Mouse (Mus musculus) MEL (cell line): ENCODE results near the gene Gm49378. TPM values are rescaled to one million over a fixed set of nuclear protein-coding genes. Genes with fewer than 3 reads are reported as not detected.

ENCODE experiments used
- DNase-seq: peaks from one replicate; pipeline ENCODE4 v3.0.0; 2011; ENCODE audit warnings: low read depth, low spot score
- H3K27ac ChIP-seq: 2 replicates; pipeline ENCODE4 v1.5.1; 2012; ENCODE audit warnings: low read depth, mild to moderate bottlenecking, control low read depth, low read length, moderate library complexity; ENCODE audit not compliant: control insufficient read depth
- H3K27me3 ChIP-seq, 2 experiments: fragments of 150-350 bp in 1 of 2; sonication (generic) in 1 of 2; 2 replicates each; pipeline ENCODE4 v1.6.1; 2012; ENCODE audit warnings: low read length in 2 of 2, mild to moderate bottlenecking in 2 of 2, improper control_type of control experiment in 1 of 2, moderate library complexity in 1 of 2; ENCODE audit not compliant: insufficient read depth in 2 of 2, control insufficient read depth in 1 of 2
- H3K36me3 ChIP-seq, 2 experiments: 2 replicates each; pipeline ENCODE4 v1.6.1; 2012 to 2014; ENCODE audit warnings: low read length in 2 of 2, improper control_type of control experiment in 1 of 2, inconsistent platforms in 1 of 2, mild to moderate bottlenecking in 1 of 2; ENCODE audit not compliant: insufficient read depth in 2 of 2, control insufficient read depth in 1 of 2
- H3K4me1 ChIP-seq, 2 experiments: fragments of 150-350 bp in 1 of 2; sonication (generic) in 1 of 2; 2 replicates each; pipeline ENCODE4 v1.6.1; 2012; ENCODE audit warnings: low read length in 2 of 2, improper control_type of control experiment in 1 of 2, mild to moderate bottlenecking in 1 of 2; ENCODE audit not compliant: insufficient read depth in 2 of 2, control insufficient read depth in 1 of 2
- H3K4me3 ChIP-seq, 2 experiments: fragments of 150-350 bp in 1 of 2; sonication (generic) in 1 of 2; 2 replicates each; pipeline ENCODE4 v1.5.1; 2012; ENCODE audit warnings: low read depth in 2 of 2, low read length in 2 of 2, mild to moderate bottlenecking in 2 of 2, moderate library complexity in 2 of 2, control low read depth in 1 of 2, improper control_type of control experiment in 1 of 2; ENCODE audit not compliant: control insufficient read depth in 1 of 2, insufficient read depth in 1 of 2
- H3K79me2 ChIP-seq: 2 replicates; pipeline ENCODE4 v1.6.1; 2012; ENCODE audit warnings: mild to moderate bottlenecking, low read length, moderate library complexity; ENCODE audit not compliant: control insufficient read depth, poor library complexity, insufficient read depth
- H3K9ac ChIP-seq: 2 replicates; pipeline ENCODE4 v1.6.1; 2012; ENCODE audit warnings: low read depth, mild to moderate bottlenecking, control low read depth, low read length, moderate library complexity; ENCODE audit not compliant: control insufficient read depth, poor library complexity, severe bottlenecking
- H3K9me3 ChIP-seq: fragments of 150-350 bp; sonication (generic); replicated peaks from 2 replicates; pipeline ENCODE4 v1.6.1; 2012; ENCODE audit warnings: mild to moderate bottlenecking, low read length, improper control_type of control experiment, moderate library complexity; ENCODE audit not compliant: insufficient read depth
- BHLHE40 ChIP-seq: IDR thresholded peaks from 2 replicates; pipeline ENCODE4 v1.6.1; 2012; ENCODE audit warnings: low read depth, mild to moderate bottlenecking, inconsistent platforms, low read length, improper control_type of control experiment, borderline replicate concordance
- CHD2 ChIP-seq: IDR thresholded peaks from 2 replicates; pipeline ENCODE4 v1.6.1; 2011; ENCODE audit warnings: low read length, improper control_type of control experiment
- CTCF ChIP-seq, 3 experiments: IDR thresholded peaks in 2 of 3; conservative IDR thresholded peaks in 1 of 3; 2 replicates each; pipeline ENCODE4 v1.5.1; 2011 to 2012; ENCODE audit warnings: low read length in 3 of 3, low read depth in 2 of 3, mild to moderate bottlenecking in 2 of 3, improper control_type of control experiment in 1 of 3, inconsistent platforms in 1 of 3, mixed read lengths in 1 of 3, moderate library complexity in 1 of 3; ENCODE audit not compliant: control insufficient read depth in 1 of 3, insufficient read depth in 1 of 3, poor library complexity in 1 of 3, severe bottlenecking in 1 of 3
- ELF1 ChIP-seq: IDR thresholded peaks from 2 replicates; pipeline ENCODE4 v1.6.1; 2014; ENCODE audit warnings: low read depth, mild to moderate bottlenecking, inconsistent platforms, low read length, improper control_type of control experiment, moderate library complexity
- HCFC1 ChIP-seq: IDR thresholded peaks from 2 replicates; pipeline ENCODE4 v1.6.1; 2012; ENCODE audit warnings: low read depth, mild to moderate bottlenecking, inconsistent platforms, low read length, improper control_type of control experiment, moderate library complexity
- MAX ChIP-seq: IDR thresholded peaks from 2 replicates; pipeline ENCODE4 v1.6.1; 2011; ENCODE audit warnings: low read length, improper control_type of control experiment
- NELFE ChIP-seq: IDR thresholded peaks from 2 replicates; pipeline ENCODE4 v1.6.1; 2011; ENCODE audit warnings: low read depth, low read length, improper control_type of control experiment
- NRF1 ChIP-seq: IDR thresholded peaks from 2 replicates; pipeline ENCODE4 v1.6.1; 2014; ENCODE audit warnings: low read depth, mild to moderate bottlenecking, inconsistent platforms, low read length, improper control_type of control experiment, moderate library complexity; ENCODE audit not compliant: poor library complexity, insufficient read depth, severe bottlenecking
- POLR2AphosphoS5 ChIP-seq: IDR thresholded peaks from 2 replicates; pipeline ENCODE4 v1.6.1; 2012; ENCODE audit warnings: low read depth, borderline replicate concordance, mild to moderate bottlenecking, inconsistent platforms, low read length, moderate library complexity, mixed read lengths
- RAD21 ChIP-seq: IDR thresholded peaks from 2 replicates; pipeline ENCODE4 v1.6.1; 2011; ENCODE audit warnings: mild to moderate bottlenecking, low read depth, low read length, improper control_type of control experiment
- RCOR1 ChIP-seq: IDR thresholded peaks from 2 replicates; pipeline ENCODE4 v1.6.1; 2012; ENCODE audit warnings: low read depth, mild to moderate bottlenecking, inconsistent platforms, low read length, improper control_type of control experiment
- UBTF ChIP-seq: IDR thresholded peaks from 2 replicates; pipeline ENCODE4 v1.6.1; 2012; ENCODE audit warnings: low read depth, mild to moderate bottlenecking, inconsistent platforms, low read length, improper control_type of control experiment, moderate library complexity, borderline replicate concordance; ENCODE audit not compliant: insufficient read depth
- USF2 ChIP-seq, 2 experiments: IDR thresholded peaks; 2 replicates each; pipeline ENCODE4 v1.6.1; 2011 to 2012; ENCODE audit warnings: improper control_type of control experiment in 2 of 2, low read length in 2 of 2, borderline replicate concordance in 1 of 2, inconsistent platforms in 1 of 2, low read depth in 1 of 2, mild to moderate bottlenecking in 1 of 2; ENCODE audit not compliant: insufficient read depth in 1 of 2
- polyA plus RNA-seq, 2 experiments: library from polyadenylated mRNA; stranded (reverse) in 1 of 2; unstranded in 1 of 2; fragments of >175 nt in 1 of 2; fragments of >200 nt in 1 of 2; gene quantifications; 2 replicates each; pipeline versions ENCODE4 v1.2.1 to v1.2.4; 2012; ENCODE audit warnings: low replicate concordance in 2 of 2, low read depth in 1 of 2; ENCODE audit not compliant: insufficient read length in 2 of 2, insufficient read depth in 1 of 2, missing spikeins in 1 of 2
- total RNA-seq: library from RNA; depleted of rRNA; stranded (reverse); fragments of 300-350 nt; gene quantifications from 2 replicates; pipeline ENCODE4 v1.2.3, GENCODE M21; 2012; rRNA removed

The Gm49378 gene
- total RNA-seq (not detected in 2 replicates), polyA plus RNA-seq (1 to 10 TPM in 1 of 2 experiments, not detected in 1; 4.6 TPM)

DNA sequence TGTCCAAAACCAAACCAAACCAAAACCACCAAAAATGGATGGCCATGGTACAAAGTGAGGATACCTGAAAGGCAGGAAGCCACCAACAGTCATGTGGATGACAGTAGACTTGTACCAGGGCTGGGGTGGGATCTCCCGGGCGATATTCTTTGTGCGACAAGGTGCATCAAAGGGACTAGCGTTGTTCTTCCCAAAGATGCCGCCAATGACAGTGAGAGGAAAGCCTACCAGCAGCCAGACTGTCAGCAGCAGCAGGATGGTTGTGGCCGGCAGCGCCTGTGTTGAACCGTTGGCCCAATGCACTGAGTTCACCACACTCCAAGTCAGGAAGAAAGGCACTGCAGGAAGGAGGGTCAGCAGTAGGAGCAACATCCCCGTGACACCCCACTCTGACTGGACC, at the start of gene Gm49378:
TSS of gene Gm49378 (minus strand) at position 101 of the 400 bp plus-strand sequence.
- H3K36me3 ChIP-seq = peaks cover 4 to 9% of the 10 kb centered on the region in 2 experiments

DNA sequence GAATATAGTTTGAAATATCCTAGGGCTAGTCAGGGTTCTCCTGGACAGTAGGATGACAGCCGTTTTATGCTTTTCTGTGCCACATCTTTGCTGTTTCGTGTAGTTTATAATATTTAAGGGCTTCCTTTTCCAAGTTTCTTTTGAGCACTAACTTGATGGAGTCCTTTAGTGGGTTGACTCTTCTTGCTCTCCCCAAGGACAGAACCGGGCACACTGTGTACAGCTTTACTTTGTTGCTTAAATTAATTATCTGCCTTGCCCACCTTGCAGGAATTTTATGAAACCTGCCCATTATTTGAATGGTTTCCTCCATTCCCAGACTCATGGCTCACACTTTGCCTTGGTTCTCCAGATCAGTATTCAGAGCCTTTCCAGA, 44.4 kb upstream of the Gm49378 start:
- no peak for DNase-seq
- Histone ChIP-seq H3K9ac (peak overlapping the region; percentile 74), H3K4me1 (peaks cover 0 to 6% of the 10 kb centered on the region in 2 experiments; a peak in 3 of 4 replicates), H3K27ac (peak overlapping the region; percentile 64), H3K27me3 (peaks cover 0 to 1% of the 10 kb centered on the region in 2 experiments; a peak in 1 of 4 replicates), H3K79me2 (peaks cover 13% of the 10 kb centered on the region), H3K9me3 (no peaks in the 10 kb centered on the region), H3K4me3 (peak overlapping the region; percentile 63 to 83), H3K36me3 (peaks cover 6 to 11% of the 10 kb centered on the region in 2 experiments)
- TF ChIP-seq UBTF (no peak), USF2 (IDR thresholded peaks at IDR 0.05; ENCODE audit: borderline replicate concordance in 1 of 2, insufficient read depth in 1 of 2, low read depth in 1 of 2, low read length in 2 of 2) (no peak), MAX (no peak), HCFC1 (no peak), RAD21 (no peak), BHLHE40 (no peak), POLR2AphosphoS5 (no peak), CTCF (IDR thresholded peaks at IDR 0.05 in 2 of 3, conservative IDR thresholded peaks at IDR 0.05 in 1 of 3; ENCODE audit: control insufficient read depth in 1 of 3, insufficient read depth in 1 of 3, low read depth in 2 of 3, low read length in 3 of 3, poor library complexity in 1 of 3, severe bottlenecking in 1 of 3) (no peak), NELFE (no peak), CHD2 (no peak), RCOR1 (no peak), NRF1 (no peak)

More for the DNA sequence above, at the start of gene Gm49378:
- Histone ChIP-seq H3K27me3 (no peaks in the 10 kb centered on the region), H3K4me3 (no peak within 1 kb of the TSS), H3K27ac (no peak within 1 kb of the TSS)
- DNase-seq = no peak
- TF ChIP-seq CTCF (IDR thresholded peaks at IDR 0.05 in 2 of 3, conservative IDR thresholded peaks at IDR 0.05 in 1 of 3; ENCODE audit: control insufficient read depth in 1 of 3, insufficient read depth in 1 of 3, low read depth in 2 of 3, low read length in 3 of 3, poor library complexity in 1 of 3, severe bottlenecking in 1 of 3) (no peak), ELF1 (no peak)
- TF ChIP-seq, all 39 proteins: peak for 0
- H3K9me3 ChIP-seq = no peaks in the 10 kb centered on the region
- H3K9ac ChIP-seq = no peak within 1 kb of the TSS
- peaks cover 0 to 6% of the 10 kb centered on the region in 2 experiments; a peak in 2 of 4 replicates for H3K4me1 ChIP-seq
- H3K79me2 ChIP-seq = peaks cover 30% of the 10 kb centered on the region
